24 mouse cellular contexts compared by ENCODE assay signal in the genomic region with DNA sequence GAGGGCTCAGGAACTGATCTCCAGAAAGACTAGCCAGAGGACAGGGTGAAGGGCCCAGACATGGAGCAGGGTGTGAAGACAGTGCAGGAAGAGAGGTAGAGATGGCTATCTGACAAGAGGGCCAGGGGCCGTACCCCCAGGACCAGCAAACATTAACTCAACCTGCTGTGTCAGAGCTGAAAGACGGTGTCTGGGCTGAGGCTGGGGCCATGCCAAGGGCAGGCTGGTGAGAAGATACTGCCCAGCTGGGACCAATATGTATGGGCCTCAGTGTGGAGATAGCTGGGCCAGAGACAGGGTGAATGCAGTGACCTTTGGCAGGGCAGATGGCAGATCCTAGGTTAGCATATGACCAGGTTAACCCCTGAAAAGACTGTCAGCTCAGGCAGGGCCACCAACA. TPM values are rescaled to one million over a fixed set of nuclear protein-coding genes. Genes with fewer than 3 reads are reported as not detected.
A peak's percentile ranks its signal among the peaks of the same experiment; 100 is the strongest.
DNase-seq lines count a peak whose midpoint lies in the region; ATAC-seq and TF ChIP-seq lines count a peak whose summit lies in the region.
"Had no signal": no experiment of that assay in that cellular context is flagged by ENCODE, and none has a peak within 500 bp of the region (broad histone marks: within the 10 kb centered on the region; RNA-seq: fewer than 3 reads in every experiment).

No protein-coding gene starts in this region.

- H3K4me3 ChIP-seq in intestine, postnatal 0 days (ENCODE audit: low read depth, low read length): no peak overlapping the region
- no peak overlapping the region for H3K4me3 ChIP-seq in intestine, embryonic 16.5 days (ENCODE audit: low read length)
- H3K4me3 ChIP-seq in G1E (ENCODE audit: low read depth, low read length): peak overlapping the region; percentile 57; the same call in 1 of the 2 replicates
- H3K4me3 ChIP-seq in embryonic facial prominence, embryonic 10.5 days: no peak overlapping the region
- no peak overlapping the region for H3K4me3 ChIP-seq in stomach, postnatal 0 days (ENCODE audit: low read depth, low read length)
- H3K4me3 ChIP-seq: embryonic facial prominence, embryonic 13.5 days; embryonic facial prominence, embryonic 15.5 days; erythroblast, embryonic 14.5 days; forebrain, embryonic 10.5 days; forebrain, embryonic 12.5 days had no signal

- H3K9ac ChIP-seq in intestine, postnatal 0 days (ENCODE audit: low read depth, low read length): no peak overlapping the region
- no peak overlapping the region for H3K9ac ChIP-seq in intestine, embryonic 16.5 days (ENCODE audit: low read depth, low read length)
- no peak overlapping the region for H3K9ac ChIP-seq in stomach, postnatal 0 days (ENCODE audit: low read length)
- H3K9ac ChIP-seq: embryonic facial prominence, embryonic 13.5 days; embryonic facial prominence, embryonic 15.5 days; forebrain, embryonic 12.5 days had no signal

- no peak for TF ChIP-seq CTCF in intestine, postnatal 0 days (IDR thresholded peaks at IDR 0.05; ENCODE audit: low read depth)
- TF ChIP-seq CTCF in G1E (IDR thresholded peaks at IDR 0.05; ENCODE audit: low read depth, low read length): no peak
- no peak for TF ChIP-seq CTCF in stomach, postnatal 0 days (IDR thresholded peaks at IDR 0.05; ENCODE audit: low read depth)

- H3K27me3 ChIP-seq in intestine, postnatal 0 days (replicated peaks; ENCODE audit: control insufficient read depth, insufficient read depth, low read length): no peaks in the 10 kb centered on the region
- H3K27me3 ChIP-seq in intestine, embryonic 16.5 days (replicated peaks; ENCODE audit: control insufficient read depth, insufficient read depth, low read length): no peaks in the 10 kb centered on the region
- no peaks in the 10 kb centered on the region for H3K27me3 ChIP-seq in G1E (ENCODE audit: insufficient read depth, low read length)
- H3K27me3 ChIP-seq in embryonic facial prominence, embryonic 10.5 days (replicated peaks; ENCODE audit: low read depth, poor library complexity, severe bottlenecking): peaks cover 4% of the 10 kb centered on the region; the same call in 1 of the 2 replicates
- H3K27me3 ChIP-seq in stomach, postnatal 0 days (ENCODE audit: control insufficient read depth, insufficient read depth, low read length): no peaks in the 10 kb centered on the region
- H3K27me3 ChIP-seq: embryonic facial prominence, embryonic 13.5 days; embryonic facial prominence, embryonic 15.5 days; forebrain, embryonic 12.5 days; Patski had no signal

- peak; percentile 34 to 51 for DNase-seq in kidney, postnatal 36 days
- DNase-seq in kidney, postnatal 14 days: no peak
- DNase-seq in G1E (ENCODE audit: low spot score): no peak
- no peak for DNase-seq in embryonic facial prominence, embryonic 10.5 days (ENCODE audit: low spot score)
- DNase-seq in stomach, postnatal 0 days (ENCODE audit: low spot score): no peak
- DNase-seq: adrenal gland, adult 8-10 months; adrenal gland, postnatal 14 days; adrenal gland, postnatal 36 days; cerebellum, adult 18-20 months; cerebellum, adult 8-10 months; cerebellum, adult 9-11 months; cerebellum, postnatal 25 days had no signal

- no peak for TF ChIP-seq EP300 in stomach, postnatal 0 days (optimal IDR thresholded peaks at IDR 0.05)

- H3K4me1 ChIP-seq in intestine, postnatal 0 days (replicated peaks; ENCODE audit: control insufficient read depth, insufficient read depth, low read length): no peaks in the 10 kb centered on the region
- no peaks in the 10 kb centered on the region for H3K4me1 ChIP-seq in intestine, embryonic 16.5 days (ENCODE audit: control insufficient read depth, insufficient read depth, low read length)
- peaks cover 93% of the 10 kb centered on the region for H3K4me1 ChIP-seq in G1E (ENCODE audit: insufficient read depth, low read depth, low read length)
- peaks cover 16% of the 10 kb centered on the region for H3K4me1 ChIP-seq in embryonic facial prominence, embryonic 10.5 days
- H3K4me1 ChIP-seq in stomach, postnatal 0 days (replicated peaks; ENCODE audit: control insufficient read depth, insufficient read depth): no peaks in the 10 kb centered on the region

- peaks cover 62% of the 10 kb centered on the region for H3K36me3 ChIP-seq in intestine, postnatal 0 days (ENCODE audit: control insufficient read depth, insufficient read depth)
- H3K36me3 ChIP-seq in intestine, embryonic 16.5 days (ENCODE audit: control insufficient read depth, insufficient read depth, low read length): peaks cover 40% of the 10 kb centered on the region
- H3K36me3 ChIP-seq in G1E (replicated peaks): peaks cover 77% of the 10 kb centered on the region
- H3K36me3 ChIP-seq in embryonic facial prominence, embryonic 10.5 days (replicated peaks): peaks cover 73% of the 10 kb centered on the region
- H3K36me3 ChIP-seq in stomach, postnatal 0 days (ENCODE audit: control insufficient read depth, insufficient read depth, low read length): peaks cover 44% of the 10 kb centered on the region

- 71% methylated on average over 2 of the region's 2 CpGs for WGBS in intestine, postnatal 0 days
- 78% methylated on average over 2 of the region's 2 CpGs for WGBS in intestine, embryonic 16.5 days
- 92% methylated on average over 2 of the region's 2 CpGs for WGBS in embryonic facial prominence, embryonic 10.5 days
- 91% methylated on average over 2 of the region's 2 CpGs for WGBS in stomach, postnatal 0 days

- 0 out of 2 replicates have a peak overlapping the region, but pooled peaks have one; percentile 21 for H3K27ac ChIP-seq in intestine, postnatal 0 days (ENCODE audit: low read depth, low read length)
- no peak overlapping the region for H3K27ac ChIP-seq in intestine, embryonic 16.5 days (ENCODE audit: low read length)
- H3K27ac ChIP-seq in embryonic facial prominence, embryonic 10.5 days (replicated peaks): no peak overlapping the region
- H3K27ac ChIP-seq in stomach, postnatal 0 days (replicated peaks): no peak overlapping the region
- H3K27ac ChIP-seq: embryonic facial prominence, embryonic 13.5 days; embryonic facial prominence, embryonic 15.5 days; forebrain, embryonic 10.5 days; forebrain, embryonic 12.5 days had no signal

- H3K4me2 ChIP-seq in intestine, postnatal 0 days (replicated peaks; ENCODE audit: low read depth): no peak overlapping the region
- H3K4me2 ChIP-seq in intestine, embryonic 16.5 days (ENCODE audit: low read depth, low read length): no peak overlapping the region
- H3K4me2 ChIP-seq in stomach, postnatal 0 days (replicated peaks; ENCODE audit: low read depth): no peak overlapping the region
- H3K4me2 ChIP-seq: embryonic facial prominence, embryonic 13.5 days; embryonic facial prominence, embryonic 15.5 days; forebrain, embryonic 12.5 days had no signal

- ATAC-seq in intestine, postnatal 0 days: no peak
- no peak for ATAC-seq in intestine, embryonic 16.5 days
- ATAC-seq in G1E (ENCODE audit: extremely low read depth, insufficient number of reproducible peaks, low FRiP score, poor library complexity, severe bottlenecking): no peak
- ATAC-seq in stomach, postnatal 0 days (ENCODE audit: low FRiP score, low TSS enrichment): no peak
- ATAC-seq: activated CD4-positive, CD25-positive, alpha-beta regulatory T cell, adult 4 months; forebrain, embryonic 14.5 days; forebrain, embryonic 16.5 days; Patski had no signal

- no peaks in the 10 kb centered on the region for H3K9me3 ChIP-seq in intestine, postnatal 0 days (ENCODE audit: control insufficient read depth)
- H3K9me3 ChIP-seq in intestine, embryonic 16.5 days (ENCODE audit: control insufficient read depth, low read length): no peaks in the 10 kb centered on the region
- no peaks in the 10 kb centered on the region for H3K9me3 ChIP-seq in G1E (replicated peaks)
- no peaks in the 10 kb centered on the region for H3K9me3 ChIP-seq in embryonic facial prominence, embryonic 10.5 days
- no peaks in the 10 kb centered on the region for H3K9me3 ChIP-seq in stomach, postnatal 0 days (ENCODE audit: control insufficient read depth, low read length)
- H3K9me3 ChIP-seq: embryonic facial prominence, embryonic 13.5 days; embryonic facial prominence, embryonic 15.5 days; forebrain, embryonic 10.5 days; forebrain, embryonic 12.5 days had no signal

RNA-seq across cellular contexts. Expression of a gene that starts 11.7 kb away (rescaled TPM):
- 141 and 148 TPM in 2 replicates for polyA plus RNA-seq in intestine, postnatal 0 days (2015; fragmentation: Nextera tagmentation; extraction: Ambion mirVana)
- polyA plus RNA-seq in intestine, embryonic 16.5 days (2015; fragmentation: Nextera tagmentation; extraction: Ambion mirVana): 252 and 268 TPM in 2 replicates
- total RNA-seq in G1E (2014; fragmentation: Nextera tagmentation): 172 and 189 TPM in 2 replicates
- 423 and 464 TPM in 2 replicates for total RNA-seq in G1E (2017)
- 372 and 420 TPM in 2 replicates for polyA plus RNA-seq in G1E (2012)
- 358 and 365 TPM in 2 replicates for polyA plus RNA-seq in embryonic facial prominence, embryonic 10.5 days (2016; fragmentation: Nextera tagmentation; extraction: Ambion mirVana)
- polyA plus RNA-seq in stomach, postnatal 0 days (2015; fragmentation: Nextera tagmentation; extraction: Ambion mirVana): 148 TPM in 2 replicates

RNA-seq across cellular contexts. Expression of a gene that starts 24.3 kb away (rescaled TPM):
- polyA plus RNA-seq in intestine, postnatal 0 days (2015; fragmentation: Nextera tagmentation; extraction: Ambion mirVana): 1,208 and 1,296 TPM in 2 replicates
- polyA plus RNA-seq in intestine, embryonic 16.5 days (2015; fragmentation: Nextera tagmentation; extraction: Ambion mirVana): 288 and 325 TPM in 2 replicates
- total RNA-seq in G1E (2014; fragmentation: Nextera tagmentation): 33.7 and 47.1 TPM in 2 replicates
- 251 and 260 TPM in 2 replicates for total RNA-seq in G1E (2017)
- 20.0 and 40.3 TPM in 2 replicates for polyA plus RNA-seq in G1E (2012)
- polyA plus RNA-seq in embryonic facial prominence, embryonic 10.5 days (2016; fragmentation: Nextera tagmentation; extraction: Ambion mirVana): 142 and 149 TPM in 2 replicates
- 636 and 675 TPM in 2 replicates for polyA plus RNA-seq in stomach, postnatal 0 days (2015; fragmentation: Nextera tagmentation; extraction: Ambion mirVana)

RNA-seq across cellular contexts. Expression of a gene that starts 48.8 kb away (rescaled TPM):
- polyA plus RNA-seq in intestine, postnatal 0 days (2015; fragmentation: Nextera tagmentation; extraction: Ambion mirVana): 277 and 284 TPM in 2 replicates
- polyA plus RNA-seq in intestine, embryonic 16.5 days (2015; fragmentation: Nextera tagmentation; extraction: Ambion mirVana): 30.0 and 42.5 TPM in 2 replicates
- total RNA-seq in G1E (2014; fragmentation: Nextera tagmentation) (1.2 and 2.3 TPM in 2 replicates), G1E (2017) (1.9 and 2.3 TPM in 2 replicates)
- 2.9 and 3.0 TPM in 2 replicates for polyA plus RNA-seq in G1E (2012)
- polyA plus RNA-seq in embryonic facial prominence, embryonic 10.5 days (2016; fragmentation: Nextera tagmentation; extraction: Ambion mirVana): 32.8 and 39.8 TPM in 2 replicates
- polyA plus RNA-seq in stomach, postnatal 0 days (2015; fragmentation: Nextera tagmentation; extraction: Ambion mirVana): 69.9 and 71.5 TPM in 2 replicates
- total RNA-seq: MEL had no signal

Comparison
In these comparisons a context has a peak if more than half of its experiments do, and no peak if none do; other contexts are left out.
1. DNase-seq: peak in kidney, postnatal 36 days (2 of 2); none in kidney, postnatal 14 days (single experiment), G1E (single experiment), embryonic facial prominence, embryonic 10.5 days (single experiment) and stomach, postnatal 0 days (single experiment).